Mouse (Mus musculus) E14TG2a.4 (cell line): ENCODE data around the gene Pgrmc2.

Source experiments
- H3K27me3 ChIP-seq: 2 replicates; pipeline ENCODE4 v1.6.1; 2014; ENCODE audit warnings: low read length, control low read depth; ENCODE audit not compliant: insufficient read depth
- H3K36me3 ChIP-seq: 2 replicates; pipeline ENCODE4 v1.6.1; 2014; ENCODE audit warnings: low read length, control low read depth; ENCODE audit not compliant: insufficient read depth
- H3K4me1 ChIP-seq: replicated peaks from 2 replicates; pipeline ENCODE4 v1.6.1; 2014; ENCODE audit warnings: low read depth, low read length, control low read depth
- H3K4me3 ChIP-seq: replicated peaks from 2 replicates; pipeline ENCODE4 v1.5.1; 2014; ENCODE audit warnings: mild to moderate bottlenecking, low read length
- H3K9me3 ChIP-seq: 2 replicates; pipeline ENCODE4 v1.6.1; 2014; ENCODE audit warnings: low read length, control low read depth
- CTCF ChIP-seq: conservative IDR thresholded peaks from 2 replicates; pipeline ENCODE4 v1.5.1; 2014; ENCODE audit warnings: low read length
- NANOG ChIP-seq: IDR thresholded peaks from 2 replicates; pipeline ENCODE4 v1.6.1; 2014; ENCODE audit warnings: borderline replicate concordance, low read length, mixed read lengths
- POU5F1 ChIP-seq: IDR thresholded peaks from 2 replicates; pipeline ENCODE4 v1.6.1; 2014; ENCODE audit warnings: low read length, borderline replicate concordance

Pgrmc2 gene

DNA sequence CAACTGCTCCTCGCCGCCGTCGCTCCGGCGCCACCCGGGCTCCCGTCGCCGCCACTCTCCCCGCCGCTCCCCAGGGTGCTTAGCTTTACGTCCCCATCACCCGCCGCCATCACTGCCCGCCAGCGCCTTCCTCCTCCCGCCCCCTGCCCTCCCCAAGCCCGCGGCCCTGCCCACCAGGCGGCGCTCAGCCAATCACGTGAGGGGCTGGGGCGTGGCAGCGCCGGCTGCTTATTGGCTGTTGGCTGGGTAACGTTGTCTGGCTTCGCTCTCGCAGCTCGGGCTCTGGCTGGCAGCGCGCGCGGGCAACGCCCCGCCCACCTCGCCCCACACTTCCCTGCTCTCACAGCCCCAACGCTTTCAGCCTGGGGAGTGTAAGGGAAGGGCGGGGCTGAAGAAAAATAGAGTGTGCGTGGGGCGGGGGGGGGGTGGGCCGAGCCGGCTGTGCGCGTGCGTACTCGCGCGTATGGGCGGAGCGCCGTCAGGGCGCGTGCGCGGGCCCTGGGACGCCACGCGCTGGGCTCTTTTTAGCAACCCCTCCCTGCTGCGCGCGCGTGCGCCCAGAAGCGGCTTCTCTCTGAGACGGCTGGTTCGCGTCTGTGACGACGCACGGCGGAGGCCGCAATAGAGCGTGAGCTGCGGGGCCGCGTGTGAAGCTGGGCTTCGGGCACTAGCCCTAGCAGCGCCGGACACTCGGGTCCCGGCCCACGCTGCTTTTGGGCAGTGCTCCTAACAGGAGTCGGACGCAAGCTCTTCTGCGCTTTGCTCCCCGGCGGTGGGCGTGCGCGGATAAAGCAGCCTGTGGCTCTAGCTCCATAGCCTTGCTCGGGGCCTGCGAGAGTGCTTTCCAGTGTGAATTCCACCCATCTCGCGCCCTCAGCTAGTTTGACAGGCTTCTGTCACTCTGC, at the start of gene Pgrmc2:
Gene Pgrmc2 (minus strand): TSS at position 162 of the 905 bp plus-strand sequence.
- Histone ChIP-seq H3K9me3 (no peaks in the 10 kb centered on the region), H3K36me3 (peaks cover 14% of the 10 kb centered on the region), H3K4me1 (peaks cover 74% of the 10 kb centered on the region), H3K27me3 (no peaks in the 10 kb centered on the region), H3K4me3 (peak within 1 kb of the TSS; percentile 99)
- TF ChIP-seq CTCF (no peak), POU5F1 (no peak), NANOG (no peak)

DNA sequence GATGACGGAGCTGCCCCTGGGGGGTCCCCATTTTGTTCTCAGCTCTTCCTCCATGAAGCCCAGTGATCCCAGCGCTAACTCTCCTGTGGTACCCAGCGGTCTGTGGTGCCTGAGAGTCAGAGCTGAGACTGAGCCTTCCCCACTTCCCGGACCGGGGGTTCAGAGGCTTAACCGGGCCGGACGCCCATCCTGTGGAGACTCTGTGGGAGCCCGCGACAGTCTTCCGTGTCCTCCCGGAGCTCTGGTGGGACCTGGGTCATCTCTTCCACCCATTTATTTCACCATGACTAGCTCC, 41.1 kb upstream of the Pgrmc2 start:
- peaks cover 24% of the 10 kb centered on the region for H3K4me1 ChIP-seq
- H3K36me3 ChIP-seq = no peaks in the 10 kb centered on the region
- no peak for TF ChIP-seq NANOG
- no peak for TF ChIP-seq CTCF
- no peak for TF ChIP-seq POU5F1
- peaks cover 3% of the 10 kb centered on the region for H3K27me3 ChIP-seq
- peak overlapping the region; percentile 50 for H3K4me3 ChIP-seq
- H3K9me3 ChIP-seq = no peaks in the 10 kb centered on the region

DNA sequence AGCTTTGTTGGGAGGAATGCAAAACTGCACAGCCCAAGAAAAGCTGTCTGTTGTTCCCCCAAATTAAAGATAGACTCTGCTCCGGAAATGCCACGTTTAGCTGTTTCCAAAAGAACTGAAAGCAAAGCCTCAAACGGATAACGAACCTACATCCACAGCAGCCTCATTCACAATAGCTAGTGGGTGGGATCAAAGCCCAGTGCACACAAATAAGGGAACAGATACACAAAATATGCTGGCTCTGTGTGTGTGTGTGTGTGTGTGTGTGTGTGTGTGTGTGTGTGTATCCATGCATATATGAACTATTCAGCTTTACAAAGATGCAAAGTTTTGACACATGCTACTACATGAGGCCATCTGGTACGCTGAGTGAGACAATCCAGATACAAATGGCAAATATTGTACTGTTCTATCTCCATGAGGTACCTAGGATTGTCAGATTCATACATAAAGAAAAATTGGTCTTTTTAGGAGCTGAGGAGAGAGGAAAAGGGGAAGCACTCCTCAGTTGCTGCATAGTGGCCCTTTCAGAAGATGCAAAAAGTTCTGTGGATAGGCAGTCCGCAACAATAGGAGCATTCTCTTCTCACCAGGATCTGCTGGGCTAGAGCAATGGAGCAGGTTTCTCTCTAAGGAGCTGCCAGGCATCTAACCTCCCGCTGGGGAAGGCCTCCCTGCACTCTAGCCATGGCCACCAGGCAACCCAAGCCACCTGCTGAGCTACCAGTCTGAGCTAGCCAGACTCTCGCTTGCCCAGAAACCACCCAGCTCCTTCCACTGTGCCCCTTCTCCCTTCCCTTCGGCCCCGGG, 40.5 kb upstream of the Pgrmc2 start:
- no peaks in the 10 kb centered on the region for H3K36me3 ChIP-seq
- peaks cover 3% of the 10 kb centered on the region for H3K27me3 ChIP-seq
- H3K9me3 ChIP-seq = no peaks in the 10 kb centered on the region
- peaks cover 24% of the 10 kb centered on the region for H3K4me1 ChIP-seq
- TF ChIP-seq NANOG (no peak), POU5F1 (no peak), CTCF (no peak)
- H3K4me3 ChIP-seq = peak overlapping the region; percentile 50

DNA sequence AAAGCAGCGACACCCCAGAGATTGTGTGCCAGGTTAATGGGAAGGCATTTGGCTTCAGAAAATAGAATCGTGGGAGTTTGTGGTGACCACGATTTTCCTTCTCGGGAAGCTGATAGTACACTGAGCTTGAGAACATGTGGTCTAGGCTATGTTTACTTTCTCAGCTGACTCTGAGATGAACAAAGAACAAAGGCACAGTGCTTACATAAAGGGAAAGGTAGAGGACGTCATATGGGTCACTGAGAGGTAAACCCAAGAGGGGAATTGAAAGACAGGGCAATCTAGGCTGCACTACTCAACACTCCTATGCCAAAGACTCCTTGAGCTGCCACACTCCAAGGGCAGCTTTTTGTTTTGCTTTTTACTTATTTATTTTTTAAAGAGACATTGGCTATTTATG, 35.3 kb upstream of the Pgrmc2 start:
- H3K9me3 ChIP-seq = no peaks in the 10 kb centered on the region
- peaks cover 4% of the 10 kb centered on the region for H3K4me1 ChIP-seq
- no peak for TF ChIP-seq NANOG
- no peak for TF ChIP-seq CTCF
- no peak for TF ChIP-seq POU5F1
- no peaks in the 10 kb centered on the region for H3K36me3 ChIP-seq
- no peaks in the 10 kb centered on the region for H3K27me3 ChIP-seq
- H3K4me3 ChIP-seq = no peak overlapping the region

DNA sequence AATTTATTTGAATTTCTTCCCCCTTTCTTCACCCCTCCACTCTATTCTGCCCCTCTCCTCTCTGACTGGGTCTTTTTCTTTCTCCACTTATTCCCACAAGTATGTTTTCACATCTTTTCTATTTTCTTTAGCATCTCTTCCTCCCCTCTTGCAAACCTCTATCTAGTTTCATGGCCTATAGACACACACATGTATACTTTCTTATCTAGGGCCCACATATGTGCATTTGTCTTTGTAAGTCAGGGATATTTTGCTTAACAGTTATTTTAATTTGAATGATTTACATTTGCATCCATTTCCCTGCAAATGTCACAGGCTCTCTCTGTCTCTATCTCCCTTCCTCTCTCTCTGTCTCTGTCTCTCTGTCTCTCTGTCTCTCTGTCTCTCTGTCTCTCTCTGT, 34.6 kb upstream of the Pgrmc2 start:
- no peaks in the 10 kb centered on the region for H3K9me3 ChIP-seq
- H3K4me1 ChIP-seq = no peaks in the 10 kb centered on the region
- H3K27me3 ChIP-seq = no peaks in the 10 kb centered on the region
- H3K36me3 ChIP-seq = no peaks in the 10 kb centered on the region
- TF ChIP-seq POU5F1 = no peak
- no peak for TF ChIP-seq NANOG
- TF ChIP-seq CTCF = no peak
- H3K4me3 ChIP-seq = no peak overlapping the region

DNA sequence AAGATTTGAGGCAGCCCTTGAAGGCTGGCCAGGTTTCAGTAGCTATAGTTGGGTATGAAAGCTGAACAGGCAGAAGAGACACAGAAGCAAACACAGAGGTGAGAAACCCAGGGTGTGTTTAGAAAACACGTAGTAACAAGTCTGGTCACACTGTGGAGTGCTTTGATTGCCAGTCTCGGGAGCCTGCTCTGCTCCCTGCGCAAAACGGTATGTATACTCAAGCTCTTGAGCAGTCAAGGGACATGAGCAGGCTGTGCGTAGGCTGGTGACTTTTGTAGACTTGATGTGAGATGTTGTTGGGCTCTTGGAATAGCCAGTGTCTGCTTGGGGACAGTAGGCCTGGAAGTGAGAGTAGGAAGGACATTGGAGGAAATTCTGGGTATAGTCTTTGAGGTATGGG, 30.3 kb upstream of the Pgrmc2 start:
- Histone ChIP-seq H3K36me3 (no peaks in the 10 kb centered on the region), H3K9me3 (no peaks in the 10 kb centered on the region), H3K27me3 (no peaks in the 10 kb centered on the region), H3K4me1 (no peaks in the 10 kb centered on the region), H3K4me3 (no peak overlapping the region)
- TF ChIP-seq CTCF = no peak
- no peak for TF ChIP-seq NANOG
- no peak for TF ChIP-seq POU5F1

DNA sequence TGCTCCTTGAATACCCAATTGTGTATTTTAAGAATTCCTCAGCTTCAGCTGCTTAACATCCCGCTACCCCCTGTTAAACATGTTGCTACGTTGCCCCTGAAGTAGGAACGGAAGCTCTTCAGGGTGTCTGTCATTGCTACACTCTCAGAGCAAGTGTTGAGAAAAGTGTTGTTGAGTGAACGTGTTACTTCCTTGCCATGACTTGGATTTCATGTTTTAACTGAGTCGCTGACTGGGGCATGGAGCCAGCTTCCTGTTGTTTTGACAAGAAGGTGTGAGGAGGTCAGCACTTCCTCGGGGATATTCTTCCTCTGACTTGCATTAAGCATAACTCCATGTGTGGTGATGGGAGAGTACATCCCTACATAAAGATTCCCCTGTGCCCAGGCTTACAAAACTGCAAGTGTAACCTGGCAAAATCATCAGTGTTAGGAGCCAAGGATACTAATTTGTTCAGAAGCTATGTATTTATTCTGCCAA, 25.5 kb upstream of the Pgrmc2 start:
- Histone ChIP-seq H3K4me1 (0 out of 2 replicates have a peak, but pooled peaks cover 4% of the 10 kb centered on the region), H3K4me3 (no peak overlapping the region), H3K36me3 (no peaks in the 10 kb centered on the region), H3K9me3 (no peaks in the 10 kb centered on the region), H3K27me3 (no peaks in the 10 kb centered on the region)
- no peak for TF ChIP-seq POU5F1
- TF ChIP-seq NANOG = no peak
- no peak for TF ChIP-seq CTCF

DNA sequence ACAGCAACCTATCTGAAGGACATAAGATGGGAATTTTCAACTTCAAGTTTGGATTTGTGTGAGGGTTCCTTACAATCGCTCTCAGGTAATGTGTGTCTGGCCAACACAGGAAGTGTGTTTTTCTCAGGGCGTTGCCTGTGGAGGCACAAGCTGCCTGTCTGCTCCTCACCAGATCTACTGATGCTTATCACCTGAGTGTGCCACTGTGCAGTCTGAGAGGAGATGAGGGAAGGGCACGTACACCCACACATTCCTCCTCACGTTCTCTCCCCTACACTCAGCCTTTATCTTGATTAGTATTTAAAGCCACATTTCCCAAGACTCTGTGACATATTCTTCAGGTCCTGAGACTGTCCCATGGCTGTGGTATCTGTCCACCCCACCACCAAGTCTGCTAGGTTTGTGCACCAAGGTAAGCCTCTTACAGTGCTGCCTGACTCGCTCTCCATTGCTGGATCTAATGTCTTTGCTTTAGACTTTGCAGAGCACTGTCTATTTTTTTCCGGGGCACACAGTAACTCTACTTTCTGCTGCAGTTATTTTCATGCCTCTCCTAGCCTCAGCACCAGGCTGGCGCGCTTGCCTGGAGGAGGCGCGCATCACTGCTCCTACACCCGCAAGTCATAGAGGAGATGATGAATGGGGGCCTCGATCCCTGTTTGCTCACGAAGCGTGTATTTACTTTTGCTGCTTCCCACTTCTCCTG, 24.9 kb upstream of the Pgrmc2 start:
- Histone ChIP-seq H3K4me3 (no peak overlapping the region), H3K4me1 (0 out of 2 replicates have a peak, but pooled peaks cover 6% of the 10 kb centered on the region), H3K36me3 (no peaks in the 10 kb centered on the region), H3K9me3 (peaks cover 3% of the 10 kb centered on the region), H3K27me3 (no peaks in the 10 kb centered on the region)
- TF ChIP-seq CTCF = no peak
- no peak for TF ChIP-seq NANOG
- no peak for TF ChIP-seq POU5F1
